Mouse (Mus musculus) spleen, adult 18-20 months (tissue): ENCODE data around the gene Cdk13.

ENCODE experiments used
- DNase-seq, 2 experiments: peaks; one replicate each; pipeline ENCODE4 v3.0.0; 2022; ENCODE audit warnings: mixed read lengths in 2 of 2

The Cdk13 gene

DNA sequence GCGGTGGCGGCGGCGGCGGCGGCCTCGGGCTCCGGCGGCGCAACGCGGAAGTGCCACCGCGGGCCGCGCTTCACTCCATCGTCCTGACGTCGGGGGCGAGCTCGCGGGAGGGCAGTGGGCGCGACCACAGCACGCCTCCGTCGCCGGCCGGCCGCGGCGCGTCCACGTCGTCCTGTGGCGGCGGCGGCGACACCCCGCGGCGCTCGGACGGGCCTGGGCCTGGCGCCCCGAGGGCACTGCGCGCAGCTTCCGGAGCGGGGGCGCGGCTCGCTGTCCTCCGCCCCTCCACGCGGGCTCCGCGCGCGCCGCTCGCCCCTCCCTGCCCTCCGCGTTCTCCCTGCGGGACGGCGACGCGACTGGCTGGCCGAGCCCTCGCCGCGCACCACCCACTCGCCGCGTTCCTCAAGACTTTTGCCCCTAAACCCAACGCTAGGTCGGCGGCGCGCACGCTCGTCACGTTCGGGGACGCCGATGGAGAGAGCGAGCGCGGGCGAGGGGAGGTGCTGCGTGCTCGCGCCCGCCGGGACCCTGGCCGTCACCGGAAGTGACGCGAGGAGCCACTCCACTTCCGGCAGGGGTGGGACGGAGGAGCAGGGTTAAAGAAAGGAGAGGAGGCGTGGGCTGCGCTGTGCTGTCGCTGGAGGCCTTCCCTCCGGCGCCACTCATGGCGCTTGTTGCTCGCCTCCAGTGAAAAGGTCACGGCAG is at the start of gene Cdk13:
Gene Cdk13 (minus strand): TSS at position 189 of the 705 bp plus-strand sequence.
- peak; percentile 98 to 99 for DNase-seq

DNA sequence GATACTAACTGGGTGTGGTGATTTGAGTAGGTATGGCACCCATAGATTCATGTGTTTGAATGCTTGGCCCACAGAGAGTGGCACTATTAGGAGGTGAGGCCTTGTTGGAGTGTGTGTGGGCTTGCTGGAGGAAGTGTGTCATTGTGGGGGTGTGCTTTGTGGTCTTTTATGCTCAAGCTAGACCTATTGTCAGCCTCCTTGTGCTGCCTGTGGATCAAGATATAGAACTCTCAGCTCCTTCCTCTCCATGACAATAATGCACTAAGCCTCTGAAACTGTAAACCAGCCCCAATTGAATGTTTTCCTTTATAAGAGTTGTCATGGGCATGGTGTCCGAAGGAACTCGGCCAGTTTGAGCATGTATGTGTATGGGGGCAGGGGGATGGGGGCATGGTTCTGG is 38.4 kb upstream of the Cdk13 start:
- DNase-seq: no peak

DNA sequence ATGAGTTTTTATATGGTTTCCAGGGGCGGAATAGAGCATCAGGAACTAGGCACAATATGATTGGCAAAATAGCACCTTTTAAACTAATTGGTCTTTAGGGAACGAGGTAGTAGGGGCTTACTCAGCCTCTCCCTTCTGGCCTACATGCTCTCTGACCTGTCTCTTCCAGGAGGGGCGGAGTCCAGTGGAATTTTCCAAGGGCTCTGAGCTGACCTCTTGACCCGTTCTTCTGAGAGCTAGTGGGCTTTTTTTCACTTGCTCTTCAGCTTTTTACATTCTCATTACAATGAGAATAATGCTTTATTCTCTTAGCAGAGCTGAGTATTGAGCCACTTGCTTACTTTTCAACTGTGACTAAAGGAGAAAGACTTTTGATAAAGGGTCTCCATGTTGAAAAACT is 37.9 kb upstream of the Cdk13 start:
- no peak for DNase-seq

DNA sequence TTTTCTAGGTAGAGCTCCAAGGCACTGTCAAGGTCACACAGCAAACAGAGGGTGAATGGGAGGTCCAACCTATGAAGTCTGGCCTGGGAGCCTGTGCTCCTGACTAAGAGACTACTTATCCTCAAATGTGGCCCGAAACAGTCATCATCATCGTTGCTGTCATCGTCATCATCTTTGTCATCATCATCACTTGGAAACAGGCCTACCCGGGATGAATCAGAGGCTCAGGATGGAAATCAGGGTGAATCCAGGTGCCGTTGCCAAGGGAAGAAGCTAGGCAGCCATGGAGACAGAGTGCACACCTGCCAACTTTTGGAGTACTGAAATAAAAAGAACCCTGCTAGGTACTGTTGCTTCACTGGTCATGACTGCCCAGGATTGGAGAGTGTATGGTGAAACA is 34.2 kb upstream of the Cdk13 start:
- no peak for DNase-seq

DNA sequence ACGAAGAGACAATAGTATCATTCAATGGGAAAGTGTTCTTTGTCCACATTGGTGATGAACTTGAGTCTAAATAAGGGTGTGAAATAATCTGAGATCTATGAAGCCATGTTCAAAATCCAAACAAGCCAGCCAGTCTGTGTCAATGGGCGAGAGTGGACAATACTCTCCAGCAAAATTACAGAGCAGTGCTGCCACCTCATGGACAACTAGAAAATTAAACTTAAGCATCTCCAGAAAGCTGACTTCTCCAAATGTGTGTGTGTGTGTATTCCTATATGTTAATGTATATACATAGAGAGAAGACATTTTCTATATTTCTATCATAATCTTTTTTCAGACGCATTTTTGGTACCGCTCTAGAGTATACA is 33.6 kb upstream of the Cdk13 start:
- DNase-seq: peak in 1 of 2 experiments; percentile 68

DNA sequence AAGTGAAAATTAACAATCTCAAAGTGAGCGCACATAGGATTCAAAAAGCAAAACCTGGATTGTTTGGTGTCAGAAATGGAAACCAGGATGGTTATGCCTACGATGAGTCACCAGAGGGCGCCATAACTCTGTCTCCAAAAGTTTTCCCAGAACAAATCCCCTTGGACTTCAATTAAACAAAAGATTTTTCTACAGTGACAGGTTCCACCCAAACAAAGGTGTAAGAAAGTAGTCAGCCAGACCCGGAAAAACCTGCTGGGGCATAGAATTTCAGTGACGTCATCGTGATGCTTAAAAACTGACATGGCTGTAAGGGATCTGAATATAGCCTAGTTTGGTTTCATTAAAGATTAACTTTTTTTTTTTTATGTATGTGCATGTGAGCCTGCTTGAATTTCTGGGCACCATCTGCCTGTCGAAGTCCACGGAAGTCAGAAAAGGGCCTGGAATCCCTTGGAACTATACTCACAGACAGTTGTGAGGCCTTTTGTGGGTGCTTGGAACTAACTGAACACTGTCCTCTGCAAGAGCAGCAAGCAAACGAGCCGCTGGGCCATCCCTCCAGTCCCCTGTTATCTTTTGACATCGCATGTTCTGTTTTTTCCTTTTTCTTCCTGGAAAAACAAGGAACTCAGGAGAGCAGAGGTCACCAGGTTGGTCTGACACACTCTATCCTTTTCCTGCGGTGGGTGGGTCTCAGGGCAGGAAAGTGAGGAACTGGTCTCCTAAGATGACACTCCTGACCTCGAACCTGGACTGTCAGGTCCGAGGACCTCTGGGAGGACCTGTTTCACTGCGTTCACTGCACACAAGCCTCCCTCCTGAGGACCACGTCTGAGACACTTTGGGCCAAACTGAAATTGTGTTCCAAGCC is 33.0 kb upstream of the Cdk13 start:
- DNase-seq: peak in 1 of 2 experiments; percentile 20

DNA sequence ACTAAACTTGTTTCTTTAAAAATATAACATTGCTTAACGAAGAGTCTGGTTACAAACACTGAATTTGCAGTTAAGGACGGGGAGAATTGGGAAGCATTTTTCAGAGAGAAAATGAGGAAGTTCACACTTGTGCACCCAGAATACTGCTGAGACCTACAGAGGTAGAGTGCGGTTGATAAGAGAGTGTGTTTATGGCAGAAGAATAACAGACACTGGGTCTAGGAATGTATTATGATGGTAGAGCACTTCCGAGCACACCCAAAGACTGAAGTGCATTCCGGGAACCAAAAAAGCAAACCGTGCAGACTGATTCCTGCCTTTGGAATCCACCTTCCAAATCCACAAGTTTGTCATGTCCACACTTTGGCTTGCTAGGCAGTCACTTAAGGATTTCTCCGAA is 31.9 kb upstream of the Cdk13 start:
- DNase-seq: no peak

DNA sequence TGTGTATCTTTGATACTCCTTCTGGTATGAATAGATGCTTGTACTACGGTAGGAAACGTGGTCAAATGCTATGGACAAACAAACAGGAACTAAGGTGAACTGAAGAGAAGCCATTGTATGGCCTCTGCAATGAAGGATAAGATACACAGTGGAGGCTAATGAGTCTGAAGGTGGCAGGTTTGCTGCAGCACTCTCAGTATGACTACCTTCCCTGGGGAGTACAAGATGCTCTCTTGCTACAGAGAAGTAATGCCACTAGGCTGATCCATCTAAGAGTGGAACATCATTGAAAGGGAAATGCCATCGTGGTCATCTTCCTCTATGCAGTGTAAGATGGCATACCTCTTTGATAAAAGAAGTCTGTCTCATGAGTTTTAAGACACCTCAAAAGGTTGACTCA is 28.0 kb upstream of the Cdk13 start:
- DNase-seq: no peak

DNA sequence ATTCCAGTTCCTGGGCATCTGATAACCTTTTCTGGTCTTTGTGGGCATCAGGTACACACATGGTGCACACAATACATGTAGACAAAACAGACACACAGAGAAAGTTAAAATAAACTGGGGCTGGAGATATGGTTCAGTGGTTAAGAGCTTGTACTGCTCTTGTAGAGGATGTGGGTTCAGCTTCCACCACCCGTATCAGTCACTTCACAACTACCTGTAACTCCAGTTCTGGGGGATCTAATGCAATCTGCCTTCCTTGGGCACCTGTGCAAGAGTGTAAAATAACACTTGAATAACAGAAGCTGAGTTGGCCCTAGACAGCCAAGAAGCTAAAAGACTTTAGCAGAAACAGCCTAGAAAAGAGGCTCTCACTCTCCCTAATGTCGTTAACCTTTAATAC is 12.3 kb upstream of the Cdk13 start:
- no peak for DNase-seq

DNA sequence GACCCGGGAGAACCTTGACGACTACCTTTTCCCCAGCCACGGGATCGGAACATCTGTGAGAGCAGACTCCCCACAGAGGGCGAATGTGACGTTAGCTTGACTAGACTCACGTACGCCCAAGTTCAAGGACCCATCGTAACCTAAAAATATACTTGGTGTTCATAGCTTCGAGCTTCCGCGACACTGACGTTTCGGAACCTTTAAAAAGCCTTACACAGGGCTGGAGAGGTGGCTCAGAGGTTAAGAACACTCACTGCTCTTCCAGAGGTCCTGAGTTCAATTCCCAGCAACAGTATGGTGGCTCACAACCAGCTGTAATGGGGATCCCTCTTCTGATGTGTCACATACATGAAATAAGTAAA is 698 bp upstream of the Cdk13 start:
- DNase-seq: no peak

DNA sequence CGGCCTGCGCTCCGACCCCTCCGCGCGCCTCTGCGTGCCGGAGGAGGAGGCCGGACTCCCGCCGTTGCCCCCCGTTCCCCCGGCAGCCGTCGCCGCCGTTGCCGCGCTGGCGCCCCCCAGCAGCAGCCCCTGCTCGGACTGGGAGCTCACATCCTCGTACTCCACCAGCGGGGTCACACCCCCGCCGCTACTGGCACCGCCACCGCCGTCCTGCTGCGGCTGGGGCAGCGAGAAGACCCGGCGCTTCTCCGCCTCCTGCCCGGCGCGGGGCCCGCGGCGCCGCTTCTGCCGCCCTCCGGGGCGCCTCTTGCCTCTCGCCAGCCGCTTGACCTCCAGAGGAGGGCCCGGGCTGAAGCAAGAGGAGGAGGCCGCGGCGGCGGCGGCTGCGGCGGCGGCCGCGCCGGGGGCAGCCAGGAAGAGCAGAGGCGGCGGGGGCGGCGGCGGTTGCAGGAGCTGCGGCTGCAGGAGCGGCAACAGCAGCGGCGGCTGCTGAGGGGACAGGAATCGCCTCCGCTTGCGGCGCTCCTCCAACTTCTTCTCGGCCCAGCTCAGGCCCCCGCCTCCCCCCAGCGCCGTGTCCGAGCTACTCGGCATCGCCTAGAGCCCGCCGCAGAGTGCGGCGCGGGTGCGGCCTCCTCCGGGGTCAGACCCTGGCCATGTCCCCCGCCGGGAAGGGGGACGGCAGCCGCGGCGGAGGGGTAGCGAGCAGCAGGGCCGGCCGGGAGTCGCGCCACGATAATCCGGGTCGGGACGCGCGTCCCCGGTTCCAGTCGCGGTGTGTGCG is 647 bp downstream of the Cdk13 start:
- DNase-seq: peak; percentile 55 to 62

DNA sequence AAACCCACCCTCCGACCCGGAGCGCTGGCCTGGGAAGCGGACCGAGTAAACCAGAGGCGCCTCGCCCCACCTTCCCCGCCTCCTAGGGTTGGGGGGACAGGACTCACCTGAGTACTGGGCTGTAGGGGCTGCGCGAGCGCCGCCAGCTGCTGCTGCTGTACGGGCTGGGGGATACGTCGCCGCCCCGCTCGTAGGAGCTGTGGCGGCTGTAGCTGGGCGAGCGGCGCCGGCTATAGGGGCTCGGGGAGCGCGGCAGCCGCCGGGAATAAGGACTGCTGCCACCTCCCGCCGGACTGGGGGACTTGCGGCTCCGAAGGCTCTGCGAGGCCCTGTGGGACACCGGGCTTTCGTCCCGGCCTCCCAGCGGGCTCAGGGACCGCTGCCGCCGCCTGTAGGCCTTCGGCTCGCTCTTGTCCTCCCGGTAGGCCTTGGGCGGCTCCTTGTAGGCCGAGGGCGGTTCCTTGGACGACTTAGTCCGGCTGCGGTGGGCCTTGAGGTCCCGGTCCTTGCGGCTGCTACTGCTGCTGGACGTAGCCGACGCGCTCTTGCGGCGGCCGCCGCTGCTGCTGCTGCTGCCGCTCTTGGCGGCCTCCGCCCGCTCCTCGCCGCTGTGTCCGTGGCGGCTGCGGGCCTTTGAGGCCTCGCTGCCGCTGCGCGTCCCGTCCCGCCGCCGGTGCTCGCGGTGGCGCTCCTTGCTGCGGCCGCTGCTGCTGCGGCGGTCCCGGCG is 1.4 kb downstream of the Cdk13 start:
- DNase-seq: peak; percentile 68 to 76

DNA sequence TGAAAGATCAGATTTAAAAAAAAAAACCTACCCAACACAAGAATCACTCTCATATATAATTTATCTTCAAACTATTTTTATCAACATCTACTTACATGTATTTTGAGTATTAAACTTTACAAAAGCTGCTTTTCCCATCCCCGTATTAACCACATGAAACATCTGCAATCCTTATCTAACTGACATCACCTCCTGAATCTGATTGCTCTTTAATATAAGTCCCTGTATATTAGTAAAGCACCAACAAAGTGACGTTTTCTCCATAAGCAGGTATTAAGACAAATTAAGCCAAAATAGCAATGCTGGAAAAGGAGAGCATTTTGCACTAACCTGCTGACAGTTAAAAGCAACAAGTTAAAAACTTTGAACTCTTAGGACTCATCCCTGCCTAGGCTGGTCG is 2.0 kb downstream of the Cdk13 start:
- no peak for DNase-seq

DNA sequence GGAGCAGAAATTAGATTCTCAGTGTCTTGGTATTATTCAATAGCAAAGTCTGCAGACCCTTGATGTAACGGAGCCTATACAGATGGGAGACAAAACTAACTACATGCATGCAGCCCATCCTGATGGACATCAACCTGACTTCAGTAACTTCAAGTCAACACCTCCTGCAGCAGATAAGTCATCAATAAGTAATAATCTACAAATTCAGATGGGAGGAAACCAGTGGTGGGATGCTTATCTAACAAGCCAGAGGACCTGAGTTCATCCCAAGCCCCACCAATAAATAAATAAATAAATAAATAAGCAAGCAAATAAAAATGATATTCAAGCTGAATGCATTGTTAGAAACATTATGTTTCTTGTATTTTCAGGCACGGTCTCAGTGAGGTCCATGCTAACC is 5.2 kb downstream of the Cdk13 start:
- no peak for DNase-seq

DNA sequence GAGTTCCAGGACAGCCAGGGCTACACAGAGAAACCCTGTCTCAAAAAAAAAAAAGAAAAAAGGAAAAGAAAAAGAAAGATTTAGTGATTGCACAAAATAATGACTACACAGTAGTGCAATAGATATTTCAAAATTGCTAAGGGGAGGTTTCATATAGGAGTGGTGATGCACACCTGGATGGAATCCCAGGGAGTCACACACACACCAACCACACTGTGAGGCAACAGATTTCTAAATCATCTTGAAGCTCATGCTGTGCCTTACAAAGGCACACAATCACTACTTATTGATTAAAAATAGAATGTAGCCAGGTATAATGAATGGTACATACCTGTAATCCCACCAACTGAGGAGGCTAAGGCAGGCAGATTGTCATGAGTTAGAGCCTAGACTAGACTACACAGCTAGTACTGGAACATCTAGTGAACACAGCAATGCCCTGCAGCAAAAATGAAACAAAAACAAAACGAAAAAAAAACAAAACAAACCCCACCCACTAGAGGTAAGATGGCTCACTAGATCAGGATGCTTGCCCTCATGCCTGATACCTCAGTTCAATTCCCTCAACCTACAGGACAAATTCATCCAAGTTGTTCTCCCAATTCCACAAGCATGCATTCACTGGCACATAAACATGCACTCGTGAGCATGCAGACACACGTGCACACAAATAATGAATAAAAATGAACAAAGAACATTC is 9.0 kb downstream of the Cdk13 start:
- DNase-seq: no peak

DNA sequence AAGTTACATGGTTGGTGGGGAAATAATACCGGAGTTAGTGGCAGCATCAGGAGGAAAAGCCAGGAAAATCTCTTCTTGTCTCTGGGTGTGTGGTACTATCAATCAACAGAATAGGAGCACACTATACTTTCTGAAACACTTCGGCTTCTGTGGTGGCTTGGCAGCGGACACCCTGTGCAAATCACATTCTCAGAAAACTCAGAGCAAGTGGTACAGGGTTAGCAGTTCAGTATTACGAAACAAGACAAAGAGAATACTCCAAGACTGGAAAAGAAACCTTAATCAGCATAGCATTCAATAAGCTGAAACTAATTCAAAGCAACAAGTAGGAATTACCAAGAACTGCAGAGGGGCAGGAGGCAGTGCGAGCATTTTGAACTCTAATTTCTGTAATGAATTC is 21.3 kb downstream of the Cdk13 start:
- DNase-seq: no peak

DNA sequence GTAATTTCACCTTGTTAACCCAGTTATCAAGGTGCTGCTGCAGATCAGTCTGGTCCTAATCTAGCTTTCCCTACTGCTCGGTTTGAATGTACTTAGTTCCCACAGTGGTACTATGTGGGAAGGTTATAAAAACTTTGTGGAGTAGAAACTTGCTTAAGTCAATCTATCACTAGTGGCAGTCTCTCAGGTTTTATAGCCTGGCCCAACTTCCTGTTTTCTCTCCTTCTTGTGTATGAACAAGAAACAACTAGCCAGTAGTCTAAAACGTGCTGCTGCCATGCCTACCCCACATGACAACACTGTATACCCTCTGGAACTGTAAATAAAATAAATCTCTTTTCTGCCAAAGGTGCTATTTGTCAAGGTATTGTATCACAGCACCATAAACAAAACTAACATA is 25.0 kb downstream of the Cdk13 start:
- no peak for DNase-seq

DNA sequence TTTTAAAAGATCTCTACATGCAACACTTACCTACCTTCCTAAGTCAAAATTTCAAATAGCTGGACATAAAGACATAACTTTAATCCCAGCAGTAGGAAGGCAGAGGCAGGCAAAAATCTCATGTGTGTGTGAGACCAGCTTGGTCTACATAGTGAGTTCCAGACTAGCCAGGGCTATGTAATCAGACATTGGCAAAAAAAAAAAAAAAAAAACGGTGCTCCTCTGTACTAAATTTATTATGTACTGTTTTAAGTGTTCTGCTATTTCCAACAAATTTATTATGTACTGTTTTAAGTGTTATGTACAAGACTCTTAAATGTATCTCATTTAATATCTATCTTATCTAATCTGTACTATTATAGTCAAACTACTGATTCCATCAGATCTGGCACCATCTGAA is 28.6 kb downstream of the Cdk13 start:
- DNase-seq: no peak

DNA sequence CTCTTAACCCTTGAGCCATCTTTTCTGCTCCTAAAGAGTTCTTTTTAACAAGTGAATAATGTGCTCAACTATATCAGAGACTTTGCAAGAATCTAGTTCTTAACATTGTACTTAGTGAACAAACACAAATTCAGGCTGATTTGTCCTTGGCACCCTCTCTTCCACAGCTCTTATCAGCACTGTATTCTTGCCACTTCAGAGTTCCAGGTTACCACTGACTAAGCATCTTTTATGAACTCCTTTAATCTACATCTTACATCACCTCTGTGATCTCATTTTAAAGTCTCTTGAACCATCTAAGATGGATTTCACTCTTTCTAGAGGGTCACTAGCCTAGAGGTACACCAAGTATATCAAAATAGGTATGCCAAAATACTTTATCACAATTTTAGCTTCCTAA is 29.5 kb downstream of the Cdk13 start:
- no peak for DNase-seq

DNA sequence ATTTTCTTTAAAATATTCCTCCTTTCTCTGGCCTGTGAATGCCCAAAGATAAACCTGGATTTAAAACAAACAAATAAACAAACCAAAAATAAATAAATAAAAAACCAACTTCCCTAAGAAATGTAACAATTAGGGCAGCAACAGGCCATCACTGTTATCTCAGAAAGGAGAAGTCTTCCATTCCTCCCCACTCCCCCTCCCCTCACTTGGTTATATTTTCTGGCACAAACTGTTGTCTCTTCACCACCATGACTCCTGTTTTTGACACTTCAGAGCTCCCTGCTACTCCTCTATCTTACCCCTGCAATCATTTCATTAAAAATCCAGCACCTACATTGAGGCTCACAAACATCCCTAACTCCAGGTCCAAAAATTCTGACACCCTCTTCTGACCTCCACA is 31.8 kb downstream of the Cdk13 start:
- DNase-seq: no peak

DNA sequence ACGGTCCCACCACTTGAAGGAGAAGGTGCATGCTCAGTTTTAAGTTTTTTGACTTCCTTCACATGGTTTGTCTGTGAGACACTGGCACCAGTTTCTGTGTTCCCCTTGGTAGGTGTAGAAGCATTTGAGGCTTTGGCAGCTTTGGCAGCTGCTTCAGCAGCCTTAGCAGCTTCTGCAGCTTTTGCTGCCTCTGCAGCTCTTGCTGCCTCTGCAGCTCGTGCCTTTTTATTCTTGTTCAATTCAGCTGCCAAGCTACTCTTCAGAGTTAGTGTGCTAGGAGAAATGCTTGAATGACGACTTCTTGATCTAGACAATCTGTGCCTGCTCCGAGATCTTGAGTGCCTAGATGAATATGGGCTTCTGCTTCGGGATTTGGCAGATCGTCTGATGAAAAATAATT is 32.3 kb downstream of the Cdk13 start:
- no peak for DNase-seq

DNA sequence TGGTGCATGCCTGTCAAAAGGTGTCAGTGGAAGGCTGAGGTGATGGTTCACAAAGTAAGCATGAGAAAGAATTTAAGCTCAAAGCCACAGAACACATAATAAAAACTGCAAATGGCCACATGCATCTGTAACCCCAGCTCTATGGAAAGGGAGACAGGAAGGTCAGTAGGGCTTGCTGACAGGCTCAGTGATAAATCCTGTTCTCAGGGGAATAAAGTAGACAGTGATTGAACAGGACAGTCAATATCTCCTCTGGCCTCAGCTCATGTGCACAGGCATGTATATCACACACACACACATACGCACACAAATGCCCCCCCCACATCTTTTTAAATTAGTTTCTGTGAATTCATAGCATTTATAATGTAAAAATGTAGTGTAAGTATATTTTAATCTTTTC is 42.5 kb downstream of the Cdk13 start:
- DNase-seq: no peak
